Mouse (Mus musculus) liver, adult 2 months (tissue): ENCODE data around the gene Gnb3.

Experiments used
- CTCF ChIP-seq: fragments of 200-500 bp; IDR thresholded peaks from 2 replicates; pipeline ENCODE4 v1.5.1; 2011; ENCODE audit warnings: low read depth, low read length, control low read depth
- POLR2A ChIP-seq: fragments of 200-500 bp; IDR thresholded peaks from 2 replicates; pipeline ENCODE4 v1.6.1; 2011; ENCODE audit warnings: low read length, control low read depth; ENCODE audit not compliant: insufficient read depth; ENCODE audit errors: extremely low read depth

- TF ChIP-seq CTCF, result no peak
- no peak for TF ChIP-seq POLR2A
These were observed 45.9 kb upstream of the Gnb3 start for GRCm38 (mm10) chr6:124885956-124886381.
